8 mouse cellular contexts compared by ENCODE assay signal in the genomic region with DNA sequence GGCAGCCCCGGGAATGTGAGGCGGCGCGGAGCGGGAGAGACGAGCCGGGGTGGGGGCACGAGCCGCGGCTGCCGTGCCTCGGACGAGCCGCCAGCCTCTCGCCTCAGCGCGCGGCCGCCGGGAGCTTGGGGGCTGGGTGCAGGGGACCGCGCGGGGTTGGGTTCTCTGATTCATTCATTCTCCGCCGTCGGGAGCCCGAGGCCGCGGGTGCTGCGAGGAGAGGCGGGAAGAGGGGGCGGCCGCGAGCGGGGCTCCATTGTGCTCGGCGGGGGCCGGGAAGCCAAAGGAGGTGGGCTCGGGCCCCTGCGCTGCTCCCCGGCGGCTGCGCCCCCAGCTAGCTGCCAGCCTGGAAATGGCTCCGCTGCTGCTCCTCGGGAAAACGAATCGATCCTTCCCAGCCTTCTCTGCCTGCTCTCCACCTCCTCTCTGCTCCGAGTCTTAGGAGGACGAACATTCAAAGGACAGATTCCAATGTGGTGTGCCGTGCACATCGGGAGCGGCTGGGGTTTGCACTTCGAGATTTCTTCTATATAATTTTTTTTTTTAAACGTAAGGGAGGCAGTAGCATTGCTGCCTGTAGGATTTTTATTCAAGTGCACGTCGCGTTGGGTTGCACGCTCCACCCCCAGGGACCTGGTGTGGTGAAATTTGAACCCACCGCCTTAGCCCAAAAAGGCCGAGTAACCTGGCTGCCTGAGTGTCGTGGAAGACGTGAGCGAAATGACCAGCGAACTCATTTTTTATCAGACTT. TPM values are rescaled to one million over a fixed set of nuclear protein-coding genes. Genes with fewer than 3 reads are reported as not detected.
DNase-seq lines count a peak whose midpoint lies in the region; ATAC-seq and TF ChIP-seq lines count a peak whose summit lies in the region.

No protein-coding gene starts in this region.

- H3K4me3 ChIP-seq in forebrain, embryonic 16.5 days (replicated peaks; ENCODE audit: low read length), result peak overlapping the region; percentile 84
- H3K4me3 ChIP-seq in hindbrain, postnatal 0 days (ENCODE audit: low read length), result peak overlapping the region; percentile 94
- peak overlapping the region; percentile 88 for H3K4me3 ChIP-seq in limb, embryonic 12.5 days (replicated peaks)
- H3K4me3 ChIP-seq in midbrain, embryonic 16.5 days (ENCODE audit: low read depth, low read length), result peak overlapping the region; percentile 90

- peak overlapping the region; percentile 83 for H3K4me2 ChIP-seq in forebrain, embryonic 16.5 days (ENCODE audit: low read length)
- peak overlapping the region; percentile 79 for H3K4me2 ChIP-seq in hindbrain, postnatal 0 days (ENCODE audit: low read depth, low read length)
- H3K4me2 ChIP-seq in limb, embryonic 12.5 days, result peak overlapping the region; percentile 70
- peak overlapping the region; percentile 66 for H3K4me2 ChIP-seq in midbrain, embryonic 16.5 days (ENCODE audit: low read length)

- peaks cover 31% of the 10 kb centered on the region for H3K4me1 ChIP-seq in forebrain, embryonic 16.5 days (replicated peaks; ENCODE audit: control insufficient read depth, insufficient read depth, low read length)
- H3K4me1 ChIP-seq in hindbrain, postnatal 0 days (ENCODE audit: insufficient read depth, low read length), result peaks cover 15% of the 10 kb centered on the region
- peaks cover 33% of the 10 kb centered on the region for H3K4me1 ChIP-seq in limb, embryonic 12.5 days (replicated peaks)
- H3K4me1 ChIP-seq in midbrain, embryonic 16.5 days (ENCODE audit: control insufficient read depth, insufficient read depth, low read length), result peaks cover 33% of the 10 kb centered on the region

- peak overlapping the region; percentile 93 for H3K9ac ChIP-seq in forebrain, embryonic 16.5 days (replicated peaks; ENCODE audit: low read depth, low read length)
- H3K9ac ChIP-seq in hindbrain, postnatal 0 days (replicated peaks; ENCODE audit: low read length), result peak overlapping the region; percentile 90
- peak overlapping the region; percentile 86 for H3K9ac ChIP-seq in limb, embryonic 12.5 days (replicated peaks)
- peak overlapping the region; percentile 91 for H3K9ac ChIP-seq in midbrain, embryonic 16.5 days (ENCODE audit: low read depth, low read length)

- DNase-seq in ovary, adult 18-20 months (ENCODE audit: low spot score), result peak; percentile 39
- no peak for DNase-seq in ovary, postnatal 14 days (ENCODE audit: low spot score)
- DNase-seq in adrenal gland, postnatal 25 days, result peak; percentile 70
- DNase-seq in hindbrain, postnatal 0 days (ENCODE audit: low spot score), result peak; percentile 42
- no peak for DNase-seq in natural killer cell, adult 2 months (ENCODE audit: low spot score in 2 of 2)

- no peaks in the 10 kb centered on the region for H3K27me3 ChIP-seq in forebrain, embryonic 16.5 days (replicated peaks; ENCODE audit: control insufficient read depth, insufficient read depth, low read length)
- H3K27me3 ChIP-seq in hindbrain, postnatal 0 days (ENCODE audit: insufficient read depth, low read length), result no peaks in the 10 kb centered on the region
- H3K27me3 ChIP-seq in limb, embryonic 12.5 days, result no peaks in the 10 kb centered on the region
- H3K27me3 ChIP-seq in midbrain, embryonic 16.5 days (ENCODE audit: control insufficient read depth, insufficient read depth, low read depth, low read length), result no peaks in the 10 kb centered on the region

- TF ChIP-seq CTCF in hindbrain, postnatal 0 days (IDR thresholded peaks at IDR 0.05; ENCODE audit: low read depth), result no peak

- H3K27ac ChIP-seq in forebrain, embryonic 16.5 days (ENCODE audit: low read length), result peak overlapping the region; percentile 98
- peak overlapping the region; percentile 96 for H3K27ac ChIP-seq in hindbrain, postnatal 0 days
- H3K27ac ChIP-seq in limb, embryonic 12.5 days, result peak overlapping the region; percentile 96
- peak overlapping the region; percentile 99 for H3K27ac ChIP-seq in midbrain, embryonic 16.5 days (ENCODE audit: low read length)

- H3K9me3 ChIP-seq in forebrain, embryonic 16.5 days (ENCODE audit: control insufficient read depth, low read length), result no peaks in the 10 kb centered on the region
- H3K9me3 ChIP-seq in hindbrain, postnatal 0 days (ENCODE audit: low read length), result no peaks in the 10 kb centered on the region
- H3K9me3 ChIP-seq in limb, embryonic 12.5 days, result no peaks in the 10 kb centered on the region
- no peaks in the 10 kb centered on the region for H3K9me3 ChIP-seq in midbrain, embryonic 16.5 days (replicated peaks; ENCODE audit: control insufficient read depth, low read length, poor library complexity, severe bottlenecking)

- H3K36me3 ChIP-seq in forebrain, embryonic 16.5 days (ENCODE audit: control insufficient read depth, insufficient read depth), result no peaks in the 10 kb centered on the region
- no peaks in the 10 kb centered on the region for H3K36me3 ChIP-seq in hindbrain, postnatal 0 days (ENCODE audit: insufficient read depth, low read length)
- no peaks in the 10 kb centered on the region for H3K36me3 ChIP-seq in limb, embryonic 12.5 days
- no peaks in the 10 kb centered on the region for H3K36me3 ChIP-seq in midbrain, embryonic 16.5 days (ENCODE audit: control insufficient read depth, insufficient read depth, low read length)

- ATAC-seq in forebrain, embryonic 16.5 days, result no peak; the same call in 1 of the 2 replicates
- ATAC-seq in hindbrain, postnatal 0 days, result peak; percentile 53
- ATAC-seq in limb, embryonic 12.5 days (ENCODE audit: insufficient number of reproducible peaks, insufficient read depth, low FRiP score, low TSS enrichment, low read depth), result peak; percentile 44
- ATAC-seq in midbrain, embryonic 16.5 days, result peak; percentile 21; the same call in 1 of the 2 replicates

- under 1% methylated on average over 51 of the region's 64 CpGs for WGBS in forebrain, embryonic 16.5 days
- under 1% methylated on average over 46 of the region's 64 CpGs for WGBS in hindbrain, postnatal 0 days
- WGBS in limb, embryonic 12.5 days, result under 1% methylated on average over 45 of the region's 64 CpGs
- WGBS in midbrain, embryonic 16.5 days, result under 1% methylated on average over 44 of the region's 64 CpGs

RNA-seq across cellular contexts. Expression of a gene that starts 5.0 kb away (rescaled TPM):
- 27.1 and 30.4 TPM in 2 replicates for total RNA-seq in adrenal gland, postnatal 25 days (2021)
- 15.7 and 17.0 TPM in 2 replicates for polyA plus RNA-seq in forebrain, embryonic 16.5 days (2015; fragmentation: Nextera tagmentation; extraction: Ambion mirVana)
- total RNA-seq in hindbrain, postnatal 0 days (2014; rRNA removed), result 58.2 and 63.7 TPM in 2 replicates
- 9.8 and 10.0 TPM in 2 replicates for polyA plus RNA-seq in hindbrain, postnatal 0 days (2015; fragmentation: Nextera tagmentation; extraction: Ambion mirVana)
- polyA plus RNA-seq in limb, embryonic 12.5 days (2016; fragmentation: Nextera tagmentation; extraction: Ambion mirVana), result 11.9 and 13.2 TPM in 2 replicates
- 8.6 and 9.4 TPM in 2 replicates for polyA plus RNA-seq in midbrain, embryonic 16.5 days (2015; fragmentation: Nextera tagmentation; extraction: Ambion mirVana)

Comparison
In these comparisons a context has a peak if more than half of its experiments do, and no peak if none do; other contexts are left out.
1. DNase-seq: peak in ovary, adult 18-20 months (single experiment), adrenal gland, postnatal 25 days (single experiment) and hindbrain, postnatal 0 days (single experiment); none in ovary, postnatal 14 days (single experiment) and natural killer cell, adult 2 months (0 of 2).
2. Peak in every context shown above with its lines, with median percentiles within 50 percentile points of each other: H3K27ac ChIP-seq, H3K4me2 ChIP-seq, H3K4me3 ChIP-seq and H3K9ac ChIP-seq.